Mouse (Mus musculus): Measurements from ENCODE around the gene Pold3.

GRCm38 (mm10) chr7:100137038-100137437, 15.7 kb upstream of the Pold3 start:
- TF ChIP-seq POLR2A (IDR thresholded peaks at IDR 0.05; ENCODE audit: borderline replicate concordance, extremely low read depth, low read depth, low read length): no peak
- no peak for TF ChIP-seq CTCF (IDR thresholded peaks at IDR 0.05; ENCODE audit: insufficient read depth, low read length)
